Mouse (Mus musculus): ENCODE measurements around the gene Rps26.
"Not testable (repeated sequence)": the region's sequence is repeated elsewhere in the genome, so short reads cannot be mapped to it uniquely, and the experiment has no call there.

Rps26 gene

DNA sequence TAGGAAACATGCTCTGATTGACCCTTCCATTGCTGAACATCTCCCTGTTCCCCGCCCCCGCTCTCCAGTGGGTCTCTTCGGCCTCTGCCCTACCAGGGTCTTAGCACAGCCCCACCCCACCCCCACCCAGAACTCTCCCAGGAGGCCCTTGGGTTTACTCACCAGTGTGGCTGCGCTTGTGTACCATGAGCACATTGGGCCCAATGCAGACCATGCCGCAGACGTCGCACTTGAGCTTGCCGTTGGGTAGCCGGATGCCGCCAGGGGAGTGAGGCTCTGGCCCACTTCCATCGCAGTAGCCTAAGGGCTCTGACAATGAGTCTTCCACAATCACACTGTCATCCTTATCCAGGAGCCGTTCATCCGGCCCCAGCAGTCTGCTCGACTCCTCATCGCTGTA is 14.3 kb upstream of the Rps26 start:
- no peak for DNase-seq

DNA sequence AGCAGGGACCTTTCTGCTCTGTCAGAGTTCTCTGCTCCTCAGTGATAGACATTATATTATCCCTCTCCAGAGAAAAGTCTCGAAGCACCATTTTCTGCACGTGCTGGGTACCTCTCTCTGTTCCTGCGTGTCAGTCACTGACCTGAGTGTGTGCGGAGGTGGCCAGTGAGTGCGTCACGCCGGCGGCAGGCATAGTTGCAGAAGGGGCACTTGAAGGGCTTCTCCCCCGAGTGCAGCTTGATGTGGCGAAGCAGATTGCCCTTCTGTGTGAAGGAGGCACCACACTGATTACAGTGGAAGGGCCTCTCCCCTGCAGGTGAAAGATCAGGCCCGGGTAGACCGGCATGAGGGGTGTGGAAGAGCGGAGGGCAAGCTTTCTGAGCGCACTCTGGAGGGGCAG is 13.5 kb upstream of the Rps26 start:
- no peak for DNase-seq

DNA sequence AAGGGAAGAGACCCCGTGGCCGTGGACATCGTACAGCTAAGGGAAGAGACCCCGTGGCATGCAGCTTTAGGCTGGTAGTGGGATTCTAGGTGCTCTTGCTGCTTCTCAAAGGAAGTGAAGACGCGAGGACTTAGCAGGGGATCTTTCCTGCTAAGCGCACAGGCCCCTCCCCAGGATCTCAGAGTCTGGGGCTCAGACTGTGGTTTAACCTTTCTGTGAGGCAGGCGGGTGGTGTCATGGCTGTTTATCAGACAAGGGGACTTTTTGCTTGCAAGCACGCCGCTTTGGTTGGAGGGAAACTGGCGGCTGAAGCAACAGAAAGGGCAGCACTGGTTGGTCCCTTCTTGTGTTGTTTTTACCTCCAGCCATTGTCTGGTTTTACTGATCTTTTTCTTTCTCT is 10.5 kb upstream of the Rps26 start:
- no peak for DNase-seq

DNA sequence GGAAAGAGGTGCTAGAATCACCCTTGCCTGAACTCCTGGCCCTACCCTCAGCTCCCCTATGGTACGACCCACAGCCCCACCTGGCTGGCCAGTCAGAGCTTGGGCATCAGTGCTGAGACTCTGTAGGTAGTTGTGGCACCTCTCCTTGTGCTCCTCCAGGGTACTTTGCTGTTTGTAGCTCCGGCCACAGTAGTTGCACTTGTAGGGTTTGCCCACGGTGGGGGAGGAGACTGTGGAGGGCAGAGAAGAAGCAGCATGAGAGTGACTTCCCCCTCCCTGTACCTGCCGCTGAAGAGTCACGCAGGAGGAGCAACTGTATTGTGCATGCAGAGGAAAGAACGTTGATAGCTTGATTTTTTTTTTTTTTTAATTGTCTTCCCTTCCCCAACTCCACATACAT is 10.0 kb upstream of the Rps26 start:
- no peak for DNase-seq

DNA sequence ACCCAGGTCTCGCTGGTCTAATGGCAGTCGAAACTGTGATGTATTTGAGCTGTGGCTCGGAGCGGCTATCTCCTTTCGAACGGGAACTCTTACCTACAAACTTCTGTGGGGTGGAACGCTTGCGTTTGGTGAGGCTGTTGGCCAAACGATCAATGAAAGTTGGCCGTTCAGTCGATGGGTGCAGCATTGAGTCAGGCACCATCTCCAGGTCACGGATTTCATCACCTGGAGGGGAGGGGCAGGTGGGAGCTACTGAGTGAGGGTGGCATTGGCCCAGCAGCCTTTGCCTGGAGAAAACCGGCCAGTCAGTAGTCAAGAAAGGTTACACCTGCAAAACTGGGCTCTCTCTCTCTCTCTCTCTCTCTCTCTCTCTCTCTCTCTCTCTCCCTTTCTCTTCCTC is 9.2 kb upstream of the Rps26 start:
- no peak for DNase-seq

DNA sequence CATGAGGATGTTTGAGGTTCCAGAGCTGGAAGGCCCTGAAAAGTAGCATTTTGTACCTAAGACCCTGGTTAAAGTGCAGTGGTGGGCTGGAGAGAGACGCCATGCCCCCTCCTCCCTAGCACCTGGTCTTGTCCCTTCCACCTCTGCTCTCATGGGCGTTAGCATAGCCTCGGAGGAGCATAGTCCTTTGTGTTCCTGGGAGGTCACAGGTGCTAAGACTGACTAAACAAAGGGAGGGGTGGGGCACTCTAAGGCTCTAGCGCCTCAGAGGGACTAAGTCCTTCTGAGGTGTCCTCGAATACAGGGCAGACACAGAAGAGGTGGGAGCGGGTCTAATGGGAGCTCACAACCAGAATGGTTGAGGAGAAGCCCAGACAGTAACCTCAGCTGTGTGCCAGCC is 5.0 kb upstream of the Rps26 start:
- DNase-seq = no peak

DNA sequence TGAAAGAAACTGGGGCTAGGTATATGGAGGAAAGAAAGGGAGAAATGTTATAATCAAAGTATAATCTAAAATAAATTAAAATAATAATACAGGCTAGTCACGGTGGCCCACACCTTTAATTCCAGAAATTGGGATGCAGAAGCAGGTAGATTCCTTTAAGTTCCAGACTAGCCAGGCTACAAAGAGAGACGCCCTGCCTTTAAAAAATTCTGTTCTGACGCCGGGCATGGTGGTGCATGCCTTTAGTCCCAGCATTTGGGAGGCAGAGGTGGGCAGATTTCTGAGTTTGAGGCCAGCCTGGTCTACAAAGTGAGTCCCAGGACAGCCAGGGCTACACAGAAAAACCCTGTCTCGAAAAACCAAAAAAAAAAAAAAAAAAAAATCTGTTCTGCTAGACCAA is 3.8 kb upstream of the Rps26 start:
- not testable (repeated sequence) for DNase-seq

DNA sequence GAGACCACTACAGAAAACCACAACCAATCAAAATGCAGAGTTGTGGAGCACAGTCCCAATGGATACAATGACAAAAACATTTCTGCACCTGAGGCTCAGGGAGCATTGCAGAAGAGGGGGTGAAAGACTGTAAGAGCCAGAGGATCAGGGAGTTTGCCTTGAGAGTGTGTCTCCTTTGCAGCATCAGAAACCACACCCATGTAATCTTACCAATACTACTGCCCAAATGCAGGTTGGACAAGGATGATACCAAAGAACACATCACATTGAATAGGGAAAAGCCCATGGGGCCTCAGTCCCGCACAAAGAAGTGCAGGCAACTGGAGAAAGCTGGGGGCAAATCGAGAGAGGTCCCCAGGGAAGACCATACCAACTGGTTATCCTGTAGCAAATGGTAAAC is 3.2 kb upstream of the Rps26 start:
- DNase-seq = no peak

DNA sequence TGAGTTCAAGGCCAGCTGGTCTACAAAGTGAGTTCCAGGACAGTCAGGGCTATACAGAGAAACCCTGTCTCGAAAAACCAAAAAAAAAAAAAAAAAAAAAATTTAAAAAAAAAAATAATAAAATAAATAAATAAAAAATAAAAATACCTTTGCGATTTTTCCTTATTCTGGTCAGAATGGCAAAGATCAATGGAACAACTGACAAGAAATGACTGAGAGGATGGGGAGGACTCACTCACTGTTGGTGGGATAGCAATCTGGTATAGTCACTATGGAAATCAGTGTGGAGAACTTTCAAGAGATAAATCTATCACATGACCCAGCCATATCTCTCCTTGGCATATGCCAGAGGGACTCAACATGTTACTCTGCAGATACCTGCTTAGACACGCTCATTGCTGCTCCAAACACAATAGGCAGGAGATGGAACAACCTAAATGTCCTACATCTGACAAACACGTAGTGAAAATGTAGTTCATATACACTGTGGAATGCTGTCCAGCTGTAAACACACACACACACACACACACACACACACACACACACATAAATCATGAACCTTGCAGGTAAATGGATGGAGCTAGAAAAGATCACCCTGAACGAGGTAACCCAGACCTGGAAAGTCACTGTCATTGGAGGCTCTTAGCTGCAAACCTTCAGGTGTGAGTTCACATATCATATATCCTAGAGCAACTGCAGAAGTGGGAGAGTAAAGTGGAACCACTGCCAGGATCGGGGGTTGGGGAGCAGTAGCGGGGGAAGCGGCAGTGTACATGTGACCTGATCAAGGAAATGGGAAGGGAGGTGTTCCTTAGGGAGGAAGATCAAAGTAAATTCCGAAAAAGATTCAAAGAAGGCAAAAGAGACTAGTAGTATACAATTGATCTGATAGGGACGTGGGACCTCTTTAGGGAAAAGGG is 1.1 kb upstream of the Rps26 start:
- DNase-seq = no peak

DNA sequence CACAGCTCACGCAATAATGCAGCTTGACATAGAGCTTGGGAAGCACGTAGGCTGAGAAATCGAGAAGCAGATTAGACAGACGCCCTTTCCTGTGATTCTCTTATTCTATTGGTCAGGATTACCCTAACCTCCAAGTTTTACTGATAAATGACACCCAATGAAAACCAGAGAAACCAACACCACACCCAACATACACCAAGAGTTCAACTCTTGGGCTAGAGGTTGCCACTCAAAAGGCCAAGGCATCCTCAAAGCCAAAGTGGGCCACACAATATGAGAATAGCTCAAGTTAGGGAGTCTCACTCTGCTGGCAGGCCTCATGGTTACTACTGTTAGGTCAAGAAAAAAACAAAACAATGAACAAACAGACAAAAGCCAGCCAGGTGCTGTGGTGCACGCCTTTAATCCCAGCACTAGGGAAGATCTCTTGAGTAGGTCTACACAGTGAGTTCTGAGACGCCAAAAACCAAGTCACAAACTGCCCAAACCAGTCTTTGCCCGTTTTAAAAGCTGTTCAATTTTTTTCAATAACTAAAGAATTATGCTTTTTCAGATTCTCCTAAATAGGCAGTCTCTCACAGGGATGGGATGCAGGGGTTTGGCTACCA is 1.2 kb downstream of the Rps26 start:
- DNase-seq = no peak

DNA sequence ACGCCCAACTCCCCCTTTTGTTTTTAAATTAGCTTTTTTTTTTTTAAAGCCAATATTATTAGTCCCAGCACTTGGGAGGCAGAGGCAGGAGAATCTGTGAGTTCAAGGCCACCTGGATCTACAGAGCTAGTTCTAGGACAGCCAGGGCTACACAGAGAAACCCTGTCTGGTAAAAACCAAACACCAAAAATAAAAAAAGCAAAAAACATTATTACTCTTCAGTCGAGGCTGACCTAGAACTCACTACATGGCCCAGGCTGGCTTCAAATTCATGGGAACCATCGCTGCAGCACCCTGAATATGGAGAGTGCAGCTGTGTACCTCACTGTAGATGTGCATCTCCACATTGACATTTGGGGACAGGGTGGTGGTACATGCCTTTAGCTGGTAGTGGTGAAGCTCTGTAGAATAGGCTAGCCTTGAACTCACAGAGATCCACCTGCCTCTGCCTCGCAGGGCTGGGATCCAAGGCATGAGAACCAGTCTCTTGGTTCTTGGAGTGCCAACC is 3.4 kb downstream of the Rps26 start:
- not testable (repeated sequence) for DNase-seq

DNA sequence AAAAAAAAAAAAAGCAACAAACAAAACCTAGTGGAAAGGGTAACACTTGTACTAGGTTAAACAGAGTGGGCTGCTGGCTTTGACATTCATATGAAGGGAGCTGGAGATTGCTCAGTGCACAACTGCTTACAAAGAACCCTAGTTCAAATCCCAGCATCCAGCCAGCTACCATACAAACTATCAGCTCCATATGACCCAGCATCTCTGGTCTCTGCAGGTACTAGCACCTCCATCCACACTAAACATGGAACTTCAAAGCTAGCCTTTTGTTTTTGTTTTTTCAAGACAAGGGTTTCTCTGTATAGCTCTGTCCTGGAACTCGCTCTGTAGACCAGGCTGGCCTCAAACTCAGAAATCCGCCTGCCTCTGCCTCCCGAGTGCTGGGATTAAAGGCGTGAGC is 3.8 kb downstream of the Rps26 start:
- no peak for DNase-seq

DNA sequence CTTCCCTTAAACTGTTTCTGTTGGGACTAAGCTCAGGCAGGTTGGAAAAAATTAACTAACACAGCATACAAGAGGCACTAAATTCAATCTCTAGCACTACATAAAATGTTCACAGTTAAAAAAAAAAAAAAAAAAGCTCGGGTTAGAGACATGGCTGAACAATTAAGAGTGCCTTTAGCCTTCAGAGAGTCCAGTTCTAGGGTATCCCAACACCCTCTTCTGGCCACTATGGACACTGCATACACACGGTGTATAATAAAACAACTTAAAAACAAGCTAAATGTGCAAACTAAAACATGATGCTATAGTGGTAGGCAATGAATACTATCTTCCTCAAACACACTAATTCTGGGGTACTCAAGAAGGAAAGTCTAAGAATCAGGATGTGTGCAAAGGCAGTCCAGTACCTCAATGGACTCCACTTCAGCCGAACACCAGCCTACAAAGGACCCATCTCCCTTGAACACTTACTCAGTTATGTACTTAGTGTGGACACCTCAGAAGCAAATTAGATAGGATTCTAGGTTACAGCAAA is 4.5 kb downstream of the Rps26 start:
- no peak for DNase-seq

DNA sequence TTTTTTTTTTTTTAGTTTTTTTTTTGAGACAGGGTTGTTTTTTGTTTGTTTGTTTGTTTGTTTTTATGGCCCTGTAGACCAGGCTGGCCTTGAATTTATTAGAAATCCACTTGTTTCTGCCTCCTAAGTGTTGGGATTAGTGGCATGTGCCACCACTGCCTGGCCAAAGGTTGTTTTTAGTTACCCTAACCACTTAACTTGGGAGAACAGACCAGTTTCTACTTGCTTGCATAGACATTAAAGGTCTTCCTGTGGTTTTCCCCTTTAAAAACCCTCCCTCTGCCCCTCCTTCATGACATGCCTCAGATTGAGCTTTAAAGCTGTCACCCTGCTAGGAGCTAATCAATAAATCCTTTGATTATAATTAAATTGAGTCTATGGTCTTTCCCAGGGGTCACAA is 6.3 kb downstream of the Rps26 start:
- no peak for DNase-seq

DNA sequence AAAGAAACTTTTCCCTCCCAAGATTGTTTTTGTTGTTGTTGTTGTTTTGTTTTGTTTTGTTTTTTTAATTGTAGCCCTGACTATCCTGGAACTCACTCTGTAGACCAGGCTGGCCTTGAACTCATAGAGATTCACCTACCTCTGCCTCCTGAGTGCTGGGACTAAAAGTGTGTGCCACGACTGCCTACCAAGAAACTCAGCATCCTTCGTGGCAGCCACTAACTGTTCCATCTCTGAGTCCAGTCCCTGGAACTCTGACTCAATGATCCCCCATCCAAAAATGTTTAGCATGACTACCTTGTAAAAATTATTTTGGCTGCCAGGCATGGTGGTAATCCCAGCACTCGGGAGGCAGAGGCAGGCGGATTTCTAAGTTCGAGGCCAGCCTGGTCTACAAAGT is 7.4 kb downstream of the Rps26 start:
- DNase-seq = not testable (repeated sequence)

DNA sequence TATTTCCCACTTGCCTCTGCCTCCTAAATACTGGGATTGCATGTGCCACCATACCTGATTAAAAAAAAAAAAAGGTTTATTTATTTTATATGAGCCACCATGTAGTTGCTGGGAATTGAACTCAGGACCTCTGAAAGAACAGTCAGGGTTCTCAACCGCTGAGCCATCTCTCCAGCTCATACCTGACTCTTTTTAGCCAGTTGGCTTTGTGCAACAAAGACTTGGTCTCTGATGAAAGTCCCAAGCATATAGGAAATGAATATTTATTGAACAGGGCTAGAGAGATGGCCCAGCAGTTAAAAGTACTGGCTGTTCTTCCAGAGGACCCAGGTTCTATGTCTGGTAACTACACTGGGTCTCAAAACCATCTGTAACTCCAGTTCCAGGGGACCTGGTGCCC is 8.0 kb downstream of the Rps26 start:
- DNase-seq = no peak

DNA sequence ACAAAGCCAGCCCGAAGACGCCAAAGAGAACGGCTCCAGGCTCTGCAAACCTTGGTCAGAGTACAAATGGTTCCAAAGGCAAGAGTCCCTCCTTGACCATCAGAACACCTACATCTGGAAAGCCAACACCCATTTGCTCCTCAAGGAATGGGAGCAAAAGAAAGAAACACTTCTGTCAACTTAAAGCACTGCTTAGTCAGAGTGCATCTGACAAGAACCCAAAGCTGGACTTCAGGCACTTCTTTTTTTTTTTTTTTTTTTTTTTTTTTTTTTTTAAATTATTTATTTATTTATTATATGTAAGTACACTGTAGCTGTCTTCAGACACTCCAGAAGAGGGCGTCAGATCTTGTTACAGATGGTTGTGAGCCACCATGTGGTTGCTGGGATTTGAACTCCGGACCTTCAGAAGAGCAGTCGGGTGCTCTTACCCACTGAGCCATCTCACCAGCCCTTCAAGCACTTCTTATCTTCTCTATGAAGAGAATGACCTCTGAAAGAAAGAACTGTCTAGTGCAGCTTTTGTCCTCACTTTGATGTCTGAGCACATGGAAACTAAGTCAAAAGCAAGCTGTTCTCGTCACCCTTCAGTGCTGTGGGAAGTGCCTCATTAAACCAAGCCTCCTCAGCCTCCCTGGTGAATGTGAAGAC is 10.6 kb downstream of the Rps26 start:
- not testable (repeated sequence) for DNase-seq

DNA sequence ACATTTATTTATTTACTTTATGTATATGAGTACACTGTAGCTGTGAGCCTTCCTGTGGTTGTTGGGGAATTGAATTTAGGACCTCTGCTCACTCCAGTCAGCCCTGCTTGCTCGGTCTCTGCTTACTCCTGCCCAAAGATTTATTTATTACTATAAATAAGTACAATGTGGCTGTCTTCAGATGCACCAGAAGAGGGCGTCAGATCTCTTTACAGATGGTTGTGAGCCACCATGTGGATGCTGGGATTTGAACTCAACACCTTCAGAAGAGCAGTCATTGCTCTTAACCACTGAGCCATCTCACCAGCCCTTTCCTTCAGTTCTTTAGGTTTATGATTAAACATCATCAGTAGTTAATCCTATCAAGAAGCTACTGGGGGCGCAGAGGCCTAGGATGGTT is 11.6 kb downstream of the Rps26 start:
- DNase-seq = no peak

DNA sequence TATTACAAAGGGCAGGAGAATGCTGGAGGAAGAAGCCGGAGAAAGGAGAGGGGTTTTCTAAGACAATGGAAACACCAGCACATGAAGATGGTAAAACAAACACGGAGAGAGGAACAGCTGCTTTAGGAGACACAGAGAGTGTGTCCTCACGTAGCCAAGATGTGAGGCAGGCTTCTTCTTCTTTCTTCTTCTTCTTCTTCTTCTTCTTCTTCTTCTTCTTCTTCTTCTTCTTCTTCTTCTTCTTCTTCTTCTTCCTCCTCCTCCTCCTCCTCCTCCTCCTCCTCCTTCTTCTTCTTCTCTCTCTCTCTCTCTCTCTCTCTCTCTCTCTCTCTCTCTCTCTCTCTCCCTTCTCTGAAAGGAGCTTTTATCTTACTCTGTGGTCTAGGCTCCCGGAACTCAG is 12.7 kb downstream of the Rps26 start:
- not testable (repeated sequence) for DNase-seq

DNA sequence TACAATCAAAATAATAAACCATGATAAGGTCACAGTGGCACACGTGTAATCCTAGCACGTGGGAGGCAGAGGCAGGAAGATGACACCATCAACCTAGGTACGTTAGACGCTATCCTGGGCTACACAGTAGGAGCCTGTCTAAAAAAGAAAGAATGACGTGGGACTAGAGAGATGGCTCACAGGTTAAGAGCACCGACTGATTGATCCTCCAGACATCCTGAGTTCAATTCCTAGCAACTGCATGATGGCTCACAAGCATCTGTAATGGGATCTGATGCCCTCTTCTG is 13.4 kb downstream of the Rps26 start:
- no peak for DNase-seq

DNA sequence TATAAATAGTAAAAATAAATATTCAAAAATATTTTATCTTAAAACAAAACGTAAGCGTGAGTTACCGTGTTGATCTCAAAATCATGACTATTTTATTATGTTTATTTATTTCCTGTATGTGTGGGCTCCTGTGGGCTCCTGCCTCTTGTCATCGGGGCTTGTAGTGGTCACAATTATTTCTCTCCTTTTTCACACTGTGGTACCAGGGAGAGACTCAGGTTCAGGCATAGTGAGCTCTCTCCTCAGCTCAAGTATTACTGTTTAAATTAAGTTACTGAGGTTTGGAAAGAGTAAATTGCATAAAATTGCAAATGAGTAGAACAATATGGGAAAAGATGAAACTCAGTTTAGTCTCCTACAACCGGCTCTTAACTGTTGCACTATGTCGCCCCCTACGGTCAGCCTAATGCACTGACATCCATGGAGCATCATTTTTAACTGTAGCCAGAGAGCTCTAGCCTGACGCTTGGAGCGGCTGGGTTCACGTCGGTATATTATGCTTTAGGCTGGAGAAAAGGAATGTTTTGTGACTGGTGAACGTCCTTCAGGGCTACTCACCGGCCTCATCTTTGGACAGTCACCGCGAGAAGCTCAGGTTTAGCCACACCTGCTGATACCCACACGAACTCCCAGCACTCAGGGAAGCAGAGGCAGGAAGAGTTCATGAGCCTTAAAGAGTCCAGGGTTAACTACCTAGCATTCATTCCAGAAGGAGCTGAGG is 14.0 kb downstream of the Rps26 start:
- peak; percentile 86 for DNase-seq

DNA sequence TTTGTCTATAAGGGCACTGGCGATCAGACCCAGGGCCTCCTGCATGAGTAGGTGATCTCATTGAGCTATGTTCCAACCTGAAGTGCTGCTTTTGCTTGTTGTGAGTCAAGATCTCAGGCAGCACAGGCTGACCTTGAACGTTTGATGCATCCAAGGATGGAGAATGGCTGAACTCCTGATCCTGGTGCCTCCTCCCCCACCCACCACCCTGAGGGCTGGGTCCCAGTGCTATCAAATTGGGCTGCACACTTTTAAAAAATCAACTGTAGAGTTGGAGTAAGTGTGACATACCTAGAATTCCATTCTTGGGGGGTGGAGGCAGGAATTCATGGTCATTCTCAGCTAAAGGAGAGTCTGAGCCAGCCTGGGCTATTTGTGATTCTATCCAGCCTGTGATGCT is 20.1 kb downstream of the Rps26 start:
- DNase-seq = no peak

DNA sequence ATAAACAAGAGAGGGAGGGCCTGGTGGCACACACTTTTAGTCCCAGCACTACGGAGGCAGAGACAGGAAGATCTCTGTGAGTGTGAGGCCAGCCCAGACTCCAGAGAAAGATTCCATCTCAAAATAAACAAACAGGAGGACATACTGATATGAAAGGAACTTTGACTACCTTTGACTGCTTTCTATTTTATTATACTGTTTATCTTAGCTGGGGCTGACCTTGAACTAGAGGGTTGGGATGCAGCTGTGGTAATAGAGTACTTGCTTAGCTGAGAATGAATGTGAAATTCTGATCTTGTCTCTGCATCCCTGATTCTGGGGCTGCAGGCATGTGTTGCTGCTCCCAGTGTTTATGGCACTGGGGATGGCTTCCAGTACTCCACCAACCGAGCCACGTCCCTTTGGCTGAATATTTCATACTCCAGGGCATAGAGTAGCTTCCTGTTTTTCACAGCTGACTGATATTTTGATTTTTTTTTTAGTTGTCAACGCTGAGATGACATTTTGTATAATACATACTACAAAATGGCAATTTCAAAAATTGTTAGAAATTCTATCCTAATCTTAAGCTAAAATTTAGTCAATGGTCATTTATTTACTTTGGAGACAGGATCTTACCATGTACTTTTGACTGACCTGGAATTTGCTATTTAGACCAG is 23.9 kb downstream of the Rps26 start:
- DNase-seq = no peak

Measured in kidney, postnatal 10 days (tissue).